In the genomic region with DNA sequence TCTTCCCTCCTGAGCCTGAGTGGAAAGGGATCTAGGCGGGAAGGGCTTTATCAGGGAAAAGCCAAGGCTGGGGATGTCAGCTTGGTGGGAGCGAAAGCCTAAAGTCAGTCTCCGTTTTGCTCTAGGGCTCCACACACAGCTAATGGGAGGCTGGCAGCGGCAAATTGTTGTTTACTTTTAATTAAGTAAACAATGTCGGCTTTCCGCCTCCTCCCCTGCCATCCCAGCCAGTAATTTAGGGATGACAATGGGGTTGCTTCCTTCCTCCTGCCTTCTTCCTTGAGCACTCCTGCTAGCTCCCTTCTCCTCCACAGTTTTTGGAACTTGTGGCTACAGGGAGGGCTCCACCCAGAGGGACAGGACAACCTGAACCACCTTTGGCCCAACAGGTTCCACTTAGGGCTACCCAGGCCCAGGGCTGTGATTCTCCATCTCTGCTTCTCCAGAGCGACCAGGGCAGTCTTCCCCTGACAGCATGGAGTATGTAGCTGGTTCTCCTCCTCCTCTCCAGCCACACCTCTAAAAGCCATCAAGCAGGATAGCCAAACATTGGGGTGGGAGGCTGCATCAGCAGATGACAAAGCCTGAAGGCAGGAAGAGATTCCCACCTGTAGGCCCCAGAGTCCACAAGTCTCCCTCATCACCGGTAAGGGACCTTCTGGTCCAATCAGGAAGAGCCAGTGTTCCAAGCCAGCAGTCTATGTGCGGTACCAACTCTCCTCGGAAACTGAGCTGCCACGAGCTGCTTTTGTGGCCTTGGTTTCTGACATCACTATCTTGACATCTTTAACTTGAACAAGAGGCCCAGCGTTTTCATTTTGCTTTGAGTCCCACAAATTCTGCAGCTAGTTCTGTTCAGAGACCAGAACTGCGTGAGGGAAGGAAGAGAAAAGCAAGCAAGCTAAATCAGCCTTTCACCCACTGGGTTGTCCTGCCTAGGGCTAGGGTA, we compare ENCODE assay signal across 10 mouse cellular contexts. TPM values are rescaled to one million over a fixed set of nuclear protein-coding genes. Genes with fewer than 3 reads are reported as not detected.
A peak's percentile ranks its signal among the peaks of the same experiment; 100 is the strongest.
DNase-seq lines count a peak whose midpoint lies in the region; ATAC-seq lines count a peak whose summit lies in the region.
"Had no signal": no experiment of that assay in that cellular context is flagged by ENCODE, and none has a peak within 500 bp of the region (broad histone marks: within the 10 kb centered on the region; RNA-seq: fewer than 3 reads in every experiment).

No protein-coding gene starts in this region.

- H3K4me2 ChIP-seq in lung, embryonic 15.5 days = no peak overlapping the region
- H3K4me2 ChIP-seq in hindbrain, embryonic 15.5 days = no peak overlapping the region
- H3K4me2 ChIP-seq in stomach, embryonic 15.5 days = no peak overlapping the region

- peak overlapping the region; percentile 80 for H3K27ac ChIP-seq in heart, embryonic 10.5 days
- peak overlapping the region; percentile 94 for H3K27ac ChIP-seq in lung, embryonic 15.5 days
- H3K27ac ChIP-seq in hindbrain, embryonic 15.5 days (replicated peaks) = peak overlapping the region; percentile 71
- peak overlapping the region; percentile 91 for H3K27ac ChIP-seq in stomach, embryonic 15.5 days

- DNase-seq in heart, embryonic 10.5 days (ENCODE audit: low spot score) = no peak
- no peak for DNase-seq in heart, adult 9 months (ENCODE audit: low spot score in 2 of 2)
- no peak for DNase-seq in lung, adult 18-20 months
- no peak for DNase-seq in retina, postnatal 1 day
- DNase-seq in layer of hippocampus, adult 18-20 months (ENCODE audit: low spot score in 2 of 2) = no peak
- DNase-seq: gastrocnemius, postnatal 10 days had no signal

- H3K9ac ChIP-seq in lung, embryonic 15.5 days = no peak overlapping the region
- H3K9ac ChIP-seq in hindbrain, embryonic 15.5 days = no peak overlapping the region
- H3K9ac ChIP-seq in stomach, embryonic 15.5 days = no peak overlapping the region

- no peaks in the 10 kb centered on the region for H3K36me3 ChIP-seq in heart, embryonic 10.5 days
- no peaks in the 10 kb centered on the region for H3K36me3 ChIP-seq in lung, embryonic 15.5 days
- no peaks in the 10 kb centered on the region for H3K36me3 ChIP-seq in hindbrain, embryonic 15.5 days
- H3K36me3 ChIP-seq in stomach, embryonic 15.5 days = no peaks in the 10 kb centered on the region

- no peak for ATAC-seq in lung, embryonic 15.5 days (ENCODE audit: borderline replicate concordance, extremely low read depth, low FRiP score, low TSS enrichment)
- ATAC-seq in hindbrain, embryonic 15.5 days (ENCODE audit: low FRiP score, low read depth) = no peak
- no peak for ATAC-seq in stomach, embryonic 15.5 days (ENCODE audit: insufficient read depth, low FRiP score, low read depth)

- H3K4me3 ChIP-seq in heart, embryonic 10.5 days = no peak overlapping the region
- H3K4me3 ChIP-seq in lung, embryonic 15.5 days = no peak overlapping the region
- no peak overlapping the region for H3K4me3 ChIP-seq in hindbrain, embryonic 15.5 days
- no peak overlapping the region for H3K4me3 ChIP-seq in stomach, embryonic 15.5 days (replicated peaks)

- H3K4me1 ChIP-seq in heart, embryonic 10.5 days = peaks cover 80% of the 10 kb centered on the region
- H3K4me1 ChIP-seq in lung, embryonic 15.5 days = peaks cover 87% of the 10 kb centered on the region
- H3K4me1 ChIP-seq in hindbrain, embryonic 15.5 days (replicated peaks) = peaks cover 89% of the 10 kb centered on the region
- H3K4me1 ChIP-seq in stomach, embryonic 15.5 days = peaks cover 85% of the 10 kb centered on the region

- H3K9me3 ChIP-seq in heart, embryonic 10.5 days = no peaks in the 10 kb centered on the region
- H3K9me3 ChIP-seq in lung, embryonic 15.5 days = no peaks in the 10 kb centered on the region
- no peaks in the 10 kb centered on the region for H3K9me3 ChIP-seq in hindbrain, embryonic 15.5 days
- no peaks in the 10 kb centered on the region for H3K9me3 ChIP-seq in stomach, embryonic 15.5 days

- peaks cover 95% of the 10 kb centered on the region for H3K27me3 ChIP-seq in heart, embryonic 10.5 days (ENCODE audit: insufficient read depth, poor library complexity, severe bottlenecking)
- no peaks in the 10 kb centered on the region for H3K27me3 ChIP-seq in lung, embryonic 15.5 days
- H3K27me3 ChIP-seq in hindbrain, embryonic 15.5 days = peaks cover 66% of the 10 kb centered on the region
- no peaks in the 10 kb centered on the region for H3K27me3 ChIP-seq in stomach, embryonic 15.5 days (replicated peaks)

- 42% methylated on average over 13 of the region's 13 CpGs for WGBS in heart, embryonic 10.5 days
- WGBS in lung, embryonic 15.5 days = 37% methylated on average over 13 of the region's 13 CpGs
- 36% methylated on average over 13 of the region's 13 CpGs for WGBS in hindbrain, embryonic 15.5 days
- WGBS in stomach, embryonic 15.5 days = 52% methylated on average over 13 of the region's 13 CpGs

RNA-seq across cellular contexts. Expression of a gene that starts 18.4 kb away (rescaled TPM):
- 2.1 and 3.2 TPM in 2 replicates for polyA plus RNA-seq in heart, embryonic 10.5 days (2016; fragmentation: Nextera tagmentation; extraction: Ambion mirVana)
- 3.4 and 4.4 TPM in 2 replicates for polyA plus RNA-seq in lung, embryonic 15.5 days (2015; fragmentation: Nextera tagmentation; extraction: Ambion mirVana)
- 1.2 and 1.7 TPM in 2 replicates for polyA plus RNA-seq in hindbrain, embryonic 15.5 days (2015; fragmentation: Nextera tagmentation; extraction: Ambion mirVana)
- polyA plus RNA-seq in stomach, embryonic 15.5 days (2015; fragmentation: Nextera tagmentation; extraction: Ambion mirVana) = 3.5 and 4.1 TPM in 2 replicates
- total RNA-seq in layer of hippocampus, adult 18-20 months (2021) = not detected
- total RNA-seq: left cerebral cortex, postnatal 14 days had no signal

RNA-seq across cellular contexts. Expression of a gene that starts 39.9 kb away (rescaled TPM):
- 18.5 and 19.3 TPM in 2 replicates for polyA plus RNA-seq in heart, embryonic 10.5 days (2016; fragmentation: Nextera tagmentation; extraction: Ambion mirVana)
- 11.9 and 12.1 TPM in 2 replicates for polyA plus RNA-seq in lung, embryonic 15.5 days (2015; fragmentation: Nextera tagmentation; extraction: Ambion mirVana)
- polyA plus RNA-seq in hindbrain, embryonic 15.5 days (2015; fragmentation: Nextera tagmentation; extraction: Ambion mirVana) = 3.1 and 3.6 TPM in 2 replicates
- polyA plus RNA-seq in stomach, embryonic 15.5 days (2015; fragmentation: Nextera tagmentation; extraction: Ambion mirVana) = 7.1 and 9.7 TPM in 2 replicates
- total RNA-seq in layer of hippocampus, adult 18-20 months (2021) = 1 to 10 TPM; 2.0 to 2.2 TPM

RNA-seq across cellular contexts. Expression of a gene that starts 53.5 kb away (rescaled TPM):
- polyA plus RNA-seq in heart, embryonic 10.5 days (2016; fragmentation: Nextera tagmentation; extraction: Ambion mirVana) = 22.2 and 25.0 TPM in 2 replicates
- 20.2 and 21.6 TPM in 2 replicates for polyA plus RNA-seq in lung, embryonic 15.5 days (2015; fragmentation: Nextera tagmentation; extraction: Ambion mirVana)
- polyA plus RNA-seq in hindbrain, embryonic 15.5 days (2015; fragmentation: Nextera tagmentation; extraction: Ambion mirVana) = 13.6 and 16.1 TPM in 2 replicates
- polyA plus RNA-seq in stomach, embryonic 15.5 days (2015; fragmentation: Nextera tagmentation; extraction: Ambion mirVana) = 15.8 and 17.4 TPM in 2 replicates
- total RNA-seq in layer of hippocampus, adult 18-20 months (2021) = 10 to 100 TPM; 94.8 to 95.5 TPM

RNA-seq across cellular contexts. Expression of a gene that starts 55.1 kb away (rescaled TPM):
- 59.8 and 64.6 TPM in 2 replicates for polyA plus RNA-seq in heart, embryonic 10.5 days (2016; fragmentation: Nextera tagmentation; extraction: Ambion mirVana)
- polyA plus RNA-seq in lung, embryonic 15.5 days (2015; fragmentation: Nextera tagmentation; extraction: Ambion mirVana) = 57.5 and 58.4 TPM in 2 replicates
- 62.5 and 65.9 TPM in 2 replicates for polyA plus RNA-seq in hindbrain, embryonic 15.5 days (2015; fragmentation: Nextera tagmentation; extraction: Ambion mirVana)
- polyA plus RNA-seq in stomach, embryonic 15.5 days (2015; fragmentation: Nextera tagmentation; extraction: Ambion mirVana) = 56.2 and 63.9 TPM in 2 replicates
- total RNA-seq in layer of hippocampus, adult 18-20 months (2021) = 100 to 1,000 TPM in 1 of 2 experiments, 10 to 100 TPM in 1; 96.9 to 108 TPM

RNA-seq across cellular contexts. Expression of a gene that starts 59.0 kb away (rescaled TPM):
- 0.87 and 2.1 TPM in 2 replicates for polyA plus RNA-seq in heart, embryonic 10.5 days (2016; fragmentation: Nextera tagmentation; extraction: Ambion mirVana)
- polyA plus RNA-seq in lung, embryonic 15.5 days (2015; fragmentation: Nextera tagmentation; extraction: Ambion mirVana) = 39.2 and 42.7 TPM in 2 replicates
- 71.2 and 87.6 TPM in 2 replicates for polyA plus RNA-seq in hindbrain, embryonic 15.5 days (2015; fragmentation: Nextera tagmentation; extraction: Ambion mirVana)
- 28.7 and 29.3 TPM in 2 replicates for polyA plus RNA-seq in stomach, embryonic 15.5 days (2015; fragmentation: Nextera tagmentation; extraction: Ambion mirVana)
- 100 to 1,000 TPM; 379 to 429 TPM for total RNA-seq in layer of hippocampus, adult 18-20 months (2021)
